Mouse (Mus musculus): ENCODE results near the gene Mcub.

GRCm38 (mm10) chr3:129936561-129936960 is 33.4 kb downstream of the Mcub start:
- TF ChIP-seq CTCF (IDR thresholded peaks at IDR 0.05; ENCODE audit: low read depth, low read length), result no peak
- TF ChIP-seq POLR2A (IDR thresholded peaks at IDR 0.05; ENCODE audit: extremely low read depth, insufficient read depth, low read length), result no peak

Measured in liver, adult 2 months (tissue).